Mouse (Mus musculus) kidney, adult 2 months (tissue): Measurements from ENCODE around the gene Lrrc4c. TPM values are rescaled to one million over a fixed set of nuclear protein-coding genes. Genes with fewer than 3 reads are reported as not detected.

ENCODE experiments used
- DNase-seq: peaks from one replicate; pipeline ENCODE4 v3.0.0; 2021
- H3K27ac ChIP-seq: fragments of 200-500 bp; 2 replicates; pipeline ENCODE4 v1.5.1; 2012; ENCODE audit warnings: low read depth, low read length, control low read depth, inconsistent platforms; ENCODE audit not compliant: insufficient read depth
- H3K27me3 ChIP-seq: fragments of 200-500 bp; replicated peaks from 2 replicates; pipeline ENCODE4 v1.6.1; 2012; ENCODE audit warnings: mild to moderate bottlenecking, moderate library complexity, low read length, inconsistent platforms; ENCODE audit not compliant: control insufficient read depth, insufficient read depth
- H3K36me3 ChIP-seq: fragments of 200-500 bp; 2 replicates; pipeline ENCODE4 v1.6.1; 2012; ENCODE audit warnings: mild to moderate bottlenecking, moderate library complexity, low read length, inconsistent platforms; ENCODE audit not compliant: control insufficient read depth, insufficient read depth
- H3K4me1 ChIP-seq: fragments of 200-500 bp; 2 replicates; pipeline ENCODE4 v1.6.1; 2011; ENCODE audit warnings: low read length; ENCODE audit not compliant: control insufficient read depth, insufficient read depth
- H3K4me3 ChIP-seq: fragments of 200-500 bp; 2 replicates; pipeline ENCODE4 v1.5.1; 2011; ENCODE audit warnings: mild to moderate bottlenecking, low read depth, low read length, control low read depth; ENCODE audit not compliant: insufficient read depth
- CTCF ChIP-seq: fragments of 200-500 bp; conservative IDR thresholded peaks from 2 replicates; pipeline ENCODE4 v1.5.1; 2011; ENCODE audit warnings: low read depth, mild to moderate bottlenecking, control low read depth, low read length, moderate library complexity, mixed read lengths; ENCODE audit not compliant: insufficient read depth, insufficient read length
- POLR2A ChIP-seq: fragments of 200-500 bp; IDR thresholded peaks from one replicate; pipeline ENCODE4 v1.6.1; 2011; ENCODE audit warnings: low read depth, low read length, control low read depth
- WGBS: fragments of 180-500 bp; shearing (Covaris S2); methylation state at CpG from one replicate; pipeline ENCODE4 v1.1.7; 2018; 5-methylcytosine and 5-hydroxymethylcytosine counted together
- polyA plus RNA-seq: library from polyadenylated mRNA; depleted of rRNA; stranded (reverse); fragments of >200 nt; gene quantifications from 2 replicates; pipeline ENCODE4 v1.2.3, GENCODE M21; 2012

The Lrrc4c gene
- polyA plus RNA-seq, 1 experiment = 0.23 TPM

DNA sequence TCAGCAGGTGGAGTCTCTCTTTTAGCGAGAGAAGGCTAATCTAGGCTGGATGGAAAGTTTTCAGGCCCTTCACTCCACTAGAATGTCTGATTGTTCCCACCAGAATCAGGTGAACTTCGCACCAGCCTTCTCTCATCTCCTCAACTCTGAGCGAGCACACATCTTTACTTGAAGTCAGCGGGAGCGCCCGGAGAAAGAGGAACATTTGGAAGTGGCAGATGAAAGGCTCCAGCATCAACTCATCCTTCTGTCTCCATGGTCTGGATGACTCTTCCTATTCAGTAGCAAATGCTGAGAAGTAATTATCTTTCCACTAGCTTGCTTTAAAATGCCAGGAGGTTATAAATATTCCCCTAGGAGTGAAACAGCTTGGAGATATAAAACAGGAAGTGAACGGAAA lies 396.6 kb downstream of the Lrrc4c start:
- WGBS = 77% methylated on average over 7 of the region's 7 CpGs
- Histone ChIP-seq H3K27me3 (no peaks in the 10 kb centered on the region), H3K36me3 (no peaks in the 10 kb centered on the region), H3K4me1 (no peaks in the 10 kb centered on the region), H3K4me3 (no peak overlapping the region), H3K27ac (no peak overlapping the region)
- DNase-seq = no peak
- TF ChIP-seq CTCF = no peak
- TF ChIP-seq POLR2A = no peak

DNA sequence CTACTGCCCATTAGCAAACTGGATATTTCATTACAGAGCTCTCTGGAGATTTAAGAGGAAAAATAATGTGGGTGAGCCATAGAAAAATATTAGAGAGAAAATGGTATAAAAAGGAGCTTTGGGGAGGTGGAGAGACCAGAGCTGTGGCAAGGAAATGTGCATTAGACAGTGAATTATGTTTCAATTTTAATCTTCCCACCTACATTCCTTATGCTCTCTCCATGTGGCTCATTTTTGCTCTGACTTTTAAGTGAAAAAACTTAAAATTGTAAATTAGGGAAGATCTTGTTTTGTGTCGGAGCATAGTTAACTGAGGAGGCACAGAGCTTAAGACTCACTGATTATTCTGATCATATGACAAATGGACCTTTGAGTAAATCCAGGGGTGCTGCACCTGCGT lies 399.4 kb downstream of the Lrrc4c start:
- Histone ChIP-seq H3K27ac (no peak overlapping the region), H3K4me3 (no peak overlapping the region), H3K27me3 (no peaks in the 10 kb centered on the region), H3K36me3 (no peaks in the 10 kb centered on the region), H3K4me1 (no peaks in the 10 kb centered on the region)
- 79% methylated on average over 2 of the region's 2 CpGs for WGBS
- TF ChIP-seq POLR2A (no peak), CTCF (no peak)
- no peak for DNase-seq

DNA sequence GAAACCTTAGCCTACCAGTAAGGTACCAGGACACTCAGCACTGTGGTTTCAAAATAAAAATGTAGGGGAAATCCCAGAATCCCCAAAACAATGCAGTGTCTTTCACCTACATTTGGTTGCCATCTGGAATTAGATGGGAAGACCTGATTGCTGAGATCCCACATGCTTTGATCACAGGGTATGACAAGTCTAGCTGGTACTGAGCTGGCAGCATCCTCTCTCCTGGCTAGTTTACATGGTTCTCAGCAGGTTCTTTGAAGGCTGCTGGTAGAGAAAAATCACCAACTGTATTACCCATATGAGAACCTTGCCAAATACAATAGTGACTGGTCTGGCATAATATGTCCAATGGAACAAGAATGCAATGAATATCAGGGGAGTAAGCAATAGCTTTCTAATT lies 405.4 kb downstream of the Lrrc4c start:
- no peak overlapping the region for H3K27ac ChIP-seq
- H3K4me1 ChIP-seq = no peaks in the 10 kb centered on the region
- H3K4me3 ChIP-seq = no peak overlapping the region
- no peak for DNase-seq
- no peaks in the 10 kb centered on the region for H3K36me3 ChIP-seq
- no peaks in the 10 kb centered on the region for H3K27me3 ChIP-seq
- TF ChIP-seq POLR2A = no peak
- no peak for TF ChIP-seq CTCF

DNA sequence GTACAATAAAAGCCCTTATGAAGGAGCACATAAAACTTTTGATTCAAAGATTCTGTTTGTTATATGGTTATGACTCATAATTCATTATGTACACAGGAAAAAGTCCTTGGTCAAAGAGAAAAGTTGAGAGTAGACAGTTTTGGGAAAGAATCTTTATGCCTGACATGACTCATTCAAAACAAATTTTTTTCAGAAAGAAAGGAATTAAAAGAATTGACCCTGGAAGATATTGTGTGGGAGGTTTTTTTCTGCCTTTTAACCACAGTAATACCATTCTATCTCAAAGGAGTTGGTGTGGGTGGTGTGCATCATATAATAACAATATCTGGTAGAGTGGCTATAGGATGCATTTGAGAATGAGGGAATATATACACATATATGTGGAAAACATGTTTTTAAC lies 418.1 kb downstream of the Lrrc4c start:
- Histone ChIP-seq H3K36me3 (no peaks in the 10 kb centered on the region), H3K27me3 (no peaks in the 10 kb centered on the region), H3K4me3 (no peak overlapping the region), H3K4me1 (no peaks in the 10 kb centered on the region), H3K27ac (no peak overlapping the region)
- TF ChIP-seq CTCF (no peak), POLR2A (no peak)
- DNase-seq = no peak

DNA sequence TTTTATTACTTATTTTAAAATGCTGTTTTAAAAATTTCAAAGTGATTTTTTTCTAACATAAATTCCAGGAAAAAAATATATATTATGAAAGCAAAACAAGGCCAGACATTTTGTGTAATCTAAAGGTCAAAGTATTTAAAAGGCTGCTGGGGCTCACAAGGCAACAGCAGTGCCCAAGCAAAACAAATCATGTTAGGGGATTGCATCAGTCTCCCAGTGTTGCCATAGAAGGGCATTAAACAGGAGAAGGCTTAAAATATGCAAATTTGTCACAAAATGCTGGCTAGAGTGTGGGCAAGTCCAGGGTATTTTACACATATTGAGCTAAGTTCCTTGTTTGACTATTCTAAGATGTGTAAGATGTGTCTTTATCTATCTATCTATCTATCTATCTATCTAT lies 437.1 kb downstream of the Lrrc4c start:
- TF ChIP-seq CTCF (no peak), POLR2A (no peak)
- H3K36me3 ChIP-seq = no peaks in the 10 kb centered on the region
- DNase-seq = no peak
- no peaks in the 10 kb centered on the region for H3K4me1 ChIP-seq
- H3K27ac ChIP-seq = no peak overlapping the region
- H3K27me3 ChIP-seq = no peaks in the 10 kb centered on the region
- no peak overlapping the region for H3K4me3 ChIP-seq

DNA sequence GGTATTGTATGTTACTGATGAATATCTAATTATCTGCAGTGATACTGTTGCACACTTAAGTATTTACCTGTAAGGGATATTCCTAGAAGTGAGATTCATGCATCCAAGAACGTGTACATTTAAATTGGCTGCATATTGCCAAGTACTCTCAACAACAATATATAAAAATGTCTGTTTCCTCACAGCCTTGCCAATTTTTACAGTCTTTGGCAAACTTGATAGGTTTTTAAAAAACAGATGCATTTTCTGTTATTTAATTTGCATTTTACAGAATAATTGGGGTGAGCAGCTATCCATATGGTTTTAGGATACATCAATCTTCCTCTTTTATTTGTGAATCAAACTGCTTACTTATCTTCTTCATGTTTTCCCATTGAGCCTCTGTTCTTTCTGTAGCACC lies 439.7 kb downstream of the Lrrc4c start:
- 44% methylated on average over 1 of the region's 1 CpGs for WGBS

DNA sequence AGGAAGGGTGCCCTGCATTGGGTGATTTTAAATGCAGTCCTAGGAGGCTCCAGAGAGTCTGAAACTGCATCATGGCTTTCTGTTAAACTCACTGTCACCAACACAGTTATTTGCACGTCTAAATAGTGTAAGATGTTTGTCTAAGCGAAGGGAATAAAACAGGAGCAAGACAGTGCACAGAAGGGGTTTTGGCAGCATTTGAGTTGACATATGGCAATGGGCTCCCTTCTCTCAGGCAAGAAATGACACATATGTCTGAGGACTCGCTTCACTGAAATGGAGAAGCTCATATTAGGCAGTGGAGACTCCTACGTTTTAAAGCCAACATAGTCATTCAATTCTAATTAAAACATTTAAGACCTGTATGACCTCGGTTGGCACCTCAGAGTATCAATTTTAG lies 445.6 kb downstream of the Lrrc4c start:
- H3K4me1 ChIP-seq = no peaks in the 10 kb centered on the region
- WGBS = 29% methylated on average over 5 of the region's 5 CpGs
- DNase-seq = no peak
- TF ChIP-seq POLR2A (no peak), CTCF (no peak)
- no peak overlapping the region for H3K4me3 ChIP-seq
- H3K36me3 ChIP-seq = no peaks in the 10 kb centered on the region
- H3K27ac ChIP-seq = no peak overlapping the region
- no peaks in the 10 kb centered on the region for H3K27me3 ChIP-seq

More for the DNA sequence above, 439.7 kb downstream of the Lrrc4c start:
- no peak for DNase-seq
- H3K27ac ChIP-seq = no peak overlapping the region
- H3K27me3 ChIP-seq = no peaks in the 10 kb centered on the region
- TF ChIP-seq CTCF = no peak
- TF ChIP-seq POLR2A = no peak
- H3K4me1 ChIP-seq = no peaks in the 10 kb centered on the region
- no peak overlapping the region for H3K4me3 ChIP-seq
- no peaks in the 10 kb centered on the region for H3K36me3 ChIP-seq

DNA sequence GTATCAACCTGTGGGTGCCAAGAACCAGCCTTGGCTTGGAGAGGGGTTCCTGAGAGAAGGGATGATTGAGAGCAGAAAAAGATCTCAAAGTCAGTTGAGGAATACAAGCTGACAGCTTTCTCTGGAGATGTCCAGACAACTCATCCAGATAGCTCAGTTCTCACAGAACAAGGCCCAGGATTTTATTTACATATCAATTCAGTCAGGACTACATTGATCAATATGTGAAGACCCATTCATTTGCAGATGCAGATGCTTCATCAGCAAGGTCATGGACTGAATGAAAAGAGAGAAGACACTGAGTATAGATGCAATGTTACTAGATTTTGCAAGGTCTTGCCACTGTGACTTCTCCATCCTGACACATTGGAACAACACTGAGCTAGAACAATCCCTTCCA lies 457.4 kb downstream of the Lrrc4c start:
- Histone ChIP-seq H3K4me1 (no peaks in the 10 kb centered on the region), H3K4me3 (no peak overlapping the region), H3K27me3 (no peaks in the 10 kb centered on the region), H3K27ac (no peak overlapping the region), H3K36me3 (no peaks in the 10 kb centered on the region)
- TF ChIP-seq CTCF (no peak), POLR2A (no peak)
- DNase-seq = no peak
